Mouse (Mus musculus) forebrain, embryonic 14.5 days (tissue): ENCODE measurements around the gene Lhpp. TPM values are rescaled to one million over a fixed set of nuclear protein-coding genes. Genes with fewer than 3 reads are reported as not detected.

ENCODE experiments used
- ATAC-seq: fragments of 200-750 bp; cut with Nextera tagmentation; 2 replicates; pipeline ENCODE4 v1.8.0; 2017; ENCODE audit warnings: mild to moderate bottlenecking, moderate library complexity
- DNase-seq: peaks from one replicate; pipeline ENCODE4 v3.0.0-alpha.2; 2015; ENCODE audit warnings: low spot score
- H3K27ac ChIP-seq: fragments of 300-500 bp; sonication (generic); 2 replicates; pipeline ENCODE4 v1.5.1; 2014; ENCODE audit warnings: low read depth, mild to moderate bottlenecking, control low read depth, low read length, moderate library complexity
- H3K27me3 ChIP-seq: fragments of 300-500 bp; sonication (generic); replicated peaks from 2 replicates; pipeline ENCODE4 v1.6.1; 2014; ENCODE audit warnings: low read length, control low read depth, mixed read lengths; ENCODE audit not compliant: control insufficient read depth, insufficient read depth
- H3K36me3 ChIP-seq: fragments of 300-500 bp; sonication (generic); 2 replicates; pipeline ENCODE4 v1.6.1; 2014; ENCODE audit warnings: low read length, control low read depth; ENCODE audit not compliant: control insufficient read depth, insufficient read depth
- H3K4me1 ChIP-seq: fragments of 300-500 bp; sonication (generic); 2 replicates; pipeline ENCODE4 v1.6.1; 2014; ENCODE audit warnings: antibody characterized with exemption, low read length, control low read depth; ENCODE audit not compliant: control insufficient read depth, insufficient read depth
- H3K4me2 ChIP-seq: fragments of 300-500 bp; sonication (generic); 2 replicates; pipeline ENCODE4 v1.6.1; 2014; ENCODE audit warnings: mild to moderate bottlenecking, control low read depth, low read length
- H3K4me3 ChIP-seq: fragments of 300-500 bp; sonication (generic); 2 replicates; pipeline ENCODE4 v1.5.1; 2014; ENCODE audit warnings: low read depth, low read length, control low read depth
- H3K9ac ChIP-seq: fragments of 300-500 bp; sonication (generic); 2 replicates; pipeline ENCODE4 v1.6.1; 2014; ENCODE audit warnings: mild to moderate bottlenecking, low read length, control low read depth, moderate library complexity
- H3K9me3 ChIP-seq: fragments of 300-500 bp; sonication (generic); replicated peaks from 2 replicates; pipeline ENCODE4 v1.6.1; 2016; ENCODE audit warnings: low read length, control low read depth, mixed read lengths; ENCODE audit not compliant: control insufficient read depth
- WGBS: fragments of 180-500 bp; shearing (Covaris S2); extraction: QIAGEN DNeasy Blood & Tissue Kit; methylation state at CpG from one replicate; pipeline ENCODE4 v1.1.7; 2014; 5-methylcytosine and 5-hydroxymethylcytosine counted together
- polyA plus RNA-seq: library from polyadenylated mRNA; unstranded; fragments of >200 nt; fragmentation: Nextera tagmentation; extraction: Ambion mirVana; gene quantifications from 2 replicates; pipeline ENCODE4 v1.2.1, GENCODE M21; 2014

Lhpp gene
- polyA plus RNA-seq, 1 experiment from 2014 or later, result 26.7 TPM

- H3K27me3 ChIP-seq, result no peaks in the 10 kb centered on the region
- H3K27ac ChIP-seq, result peak overlapping the region; percentile 44; the same call in 1 of the 2 replicates
- 41% methylated on average over 16 of the region's 16 CpGs for WGBS
- peaks cover 17% of the 10 kb centered on the region for H3K4me1 ChIP-seq
- DNase-seq (peak; percentile 18), ATAC-seq (peak; percentile 51; the same call in 1 of the 2 replicates)
- H3K4me3 ChIP-seq, result no peak overlapping the region
- no peaks in the 10 kb centered on the region for H3K9me3 ChIP-seq
- no peak overlapping the region for H3K4me2 ChIP-seq
- peaks cover 33% of the 10 kb centered on the region for H3K36me3 ChIP-seq
- H3K9ac ChIP-seq, result no peak overlapping the region; the same call in 1 of the 2 replicates
These were observed 101.7 kb downstream of the Lhpp start for GRCm38 (mm10) chr7:132712044-132712708.

GRCm38 (mm10) chr7:132712956-132713355, 102.5 kb downstream of the Lhpp start:
- Histone ChIP-seq H3K4me1 (peaks cover 17% of the 10 kb centered on the region), H3K27me3 (no peaks in the 10 kb centered on the region), H3K36me3 (peaks cover 33% of the 10 kb centered on the region), H3K27ac (no peak overlapping the region), H3K9ac (no peak overlapping the region), H3K9me3 (no peaks in the 10 kb centered on the region), H3K4me3 (no peak overlapping the region), H3K4me2 (no peak overlapping the region)
- DNase-seq, result no peak
- ATAC-seq, result no peak
- 83% methylated on average over 7 of the region's 7 CpGs for WGBS

GRCm38 (mm10) chr7:132713483-132714126, 103.2 kb downstream of the Lhpp start:
- Histone ChIP-seq H3K4me3 (no peak overlapping the region), H3K36me3 (peaks cover 33% of the 10 kb centered on the region), H3K9me3 (no peaks in the 10 kb centered on the region), H3K27me3 (no peaks in the 10 kb centered on the region), H3K9ac (no peak overlapping the region), H3K27ac (peak overlapping the region; percentile 70; the same call in 1 of the 2 replicates), H3K4me2 (no peak overlapping the region), H3K4me1 (peaks cover 17% of the 10 kb centered on the region)
- no peak for DNase-seq
- WGBS, result 84% methylated on average over 8 of the region's 8 CpGs
- no peak for ATAC-seq

GRCm38 (mm10) chr7:132714236-132714923, 103.9 kb downstream of the Lhpp start:
- no peak overlapping the region for H3K4me2 ChIP-seq
- no peaks in the 10 kb centered on the region for H3K9me3 ChIP-seq
- ATAC-seq (peak; percentile 66), DNase-seq (peak; percentile 77)
- no peak overlapping the region for H3K4me3 ChIP-seq
- H3K9ac ChIP-seq, result peak overlapping the region; percentile 46; the same call in 1 of the 2 replicates
- peaks cover 33% of the 10 kb centered on the region for H3K36me3 ChIP-seq
- 17% methylated on average over 6 of the region's 6 CpGs for WGBS
- no peaks in the 10 kb centered on the region for H3K27me3 ChIP-seq
- peaks cover 17% of the 10 kb centered on the region for H3K4me1 ChIP-seq
- peak overlapping the region; percentile 70 for H3K27ac ChIP-seq

GRCm38 (mm10) chr7:132715259-132715658, 104.8 kb downstream of the Lhpp start:
- Histone ChIP-seq H3K4me1 (peaks cover 17% of the 10 kb centered on the region), H3K36me3 (peaks cover 33% of the 10 kb centered on the region), H3K4me2 (no peak overlapping the region), H3K4me3 (no peak overlapping the region), H3K9ac (no peak overlapping the region), H3K9me3 (no peaks in the 10 kb centered on the region), H3K27ac (peak overlapping the region; percentile 70; the same call in 1 of the 2 replicates), H3K27me3 (no peaks in the 10 kb centered on the region)
- no peak for ATAC-seq
- DNase-seq, result no peak
- WGBS, result 94% methylated on average over 4 of the region's 4 CpGs

GRCm38 (mm10) chr7:132719570-132719969, 109.1 kb downstream of the Lhpp start:
- Histone ChIP-seq H3K4me1 (peaks cover 21% of the 10 kb centered on the region), H3K9me3 (no peaks in the 10 kb centered on the region), H3K4me2 (no peak overlapping the region), H3K27ac (no peak overlapping the region), H3K4me3 (no peak overlapping the region), H3K9ac (no peak overlapping the region), H3K36me3 (peaks cover 12% of the 10 kb centered on the region), H3K27me3 (no peaks in the 10 kb centered on the region)
- ATAC-seq (no peak), DNase-seq (no peak)
- 94% methylated on average over 4 of the region's 4 CpGs for WGBS

- H3K27me3 ChIP-seq, result no peaks in the 10 kb centered on the region
- no peaks in the 10 kb centered on the region for H3K9me3 ChIP-seq
- peak; percentile 81 for ATAC-seq
- peaks cover 2% of the 10 kb centered on the region for H3K36me3 ChIP-seq
- peaks cover 16% of the 10 kb centered on the region for H3K4me1 ChIP-seq
- DNase-seq, result peak; percentile 66
- H3K4me2 ChIP-seq, result no peak overlapping the region
- WGBS, result 64% methylated on average over 8 of the region's 8 CpGs
- H3K4me3 ChIP-seq, result no peak overlapping the region
- H3K9ac ChIP-seq, result no peak overlapping the region
- H3K27ac ChIP-seq, result peak overlapping the region; percentile 52; the same call in 1 of the 2 replicates
These were observed 110.1 kb downstream of the Lhpp start for GRCm38 (mm10) chr7:132720562-132720961.

- 85% methylated on average over 12 of the region's 12 CpGs for WGBS
- H3K27ac ChIP-seq, result no peak overlapping the region
- H3K4me3 ChIP-seq, result no peak overlapping the region
- no peaks in the 10 kb centered on the region for H3K36me3 ChIP-seq
- H3K4me2 ChIP-seq, result no peak overlapping the region
- no peak for ATAC-seq
- H3K9ac ChIP-seq, result no peak overlapping the region
- peaks cover 21% of the 10 kb centered on the region for H3K4me1 ChIP-seq
- DNase-seq, result no peak
- H3K9me3 ChIP-seq, result no peaks in the 10 kb centered on the region
- H3K27me3 ChIP-seq, result no peaks in the 10 kb centered on the region
These were observed 112.2 kb downstream of the Lhpp start for GRCm38 (mm10) chr7:132722401-132723370.
